Mouse (Mus musculus) heart, embryonic 11.5 days (tissue): ENCODE measurements at regions not wholly inside any gene's neighbourhood (a gene's known extent, or its start where the extent isn't known, plus 50 kb on each side); places are given as distances from the start of the nearest gene placed in this dataset.
A peak's percentile ranks its signal among the peaks of the same experiment; 100 is the strongest.

Experiments
- ATAC-seq: fragments of 200-750 bp; cut with Nextera tagmentation; replicated peaks from 2 replicates; pipeline ENCODE4 v1.8.0; 2017; ENCODE audit warnings: moderate library complexity; ENCODE audit not compliant: insufficient number of reproducible peaks, low FRiP score, low TSS enrichment
- H3K27ac ChIP-seq: fragments of 300-500 bp; sonication (generic); 2 replicates; pipeline ENCODE4 v1.5.1; 2014; ENCODE audit warnings: mild to moderate bottlenecking, low read depth, low read length
- H3K27me3 ChIP-seq: fragments of 300-500 bp; sonication (generic); 2 replicates; pipeline ENCODE4 v1.6.1; 2014; ENCODE audit warnings: mild to moderate bottlenecking, low read length, mixed read lengths; ENCODE audit not compliant: control insufficient read depth, insufficient read depth
- H3K36me3 ChIP-seq: fragments of 300-500 bp; sonication (generic); 2 replicates; pipeline ENCODE4 v1.6.1; 2014; ENCODE audit warnings: mild to moderate bottlenecking, low read length, moderate library complexity, mixed read lengths; ENCODE audit not compliant: control insufficient read depth, insufficient read depth
- H3K4me1 ChIP-seq: fragments of 300-500 bp; sonication (generic); 2 replicates; pipeline ENCODE4 v1.6.1; 2014; ENCODE audit warnings: low read length; ENCODE audit not compliant: control insufficient read depth, insufficient read depth
- H3K4me2 ChIP-seq: fragments of 300-500 bp; sonication (generic); 2 replicates; pipeline ENCODE4 v1.6.1; 2014; ENCODE audit warnings: mild to moderate bottlenecking, moderate library complexity
- H3K4me3 ChIP-seq: fragments of 300-500 bp; sonication (generic); 2 replicates; pipeline ENCODE4 v1.5.1; 2014; ENCODE audit warnings: low read depth, low read length
- H3K9ac ChIP-seq: fragments of 300-500 bp; sonication (generic); 2 replicates; pipeline ENCODE4 v1.6.1; 2014; ENCODE audit warnings: mild to moderate bottlenecking, low read depth, low read length, moderate library complexity
- H3K9me3 ChIP-seq: fragments of 300-500 bp; sonication (generic); replicated peaks from 2 replicates; pipeline ENCODE4 v1.6.1; 2016; ENCODE audit warnings: low read length; ENCODE audit not compliant: control insufficient read depth
- WGBS: fragments of 180-500 bp; shearing (Covaris S2); extraction: QIAGEN DNeasy Blood & Tissue Kit; methylation state at CpG from one replicate; pipeline ENCODE4 v1.1.7; 2014; ENCODE audit not compliant: insufficient replicate concordance; 5-methylcytosine and 5-hydroxymethylcytosine counted together

- H3K27ac ChIP-seq = no peak overlapping the region
- H3K4me1 ChIP-seq = no peaks in the 10 kb centered on the region
- H3K9ac ChIP-seq = no peak overlapping the region
- ATAC-seq = no peak
- H3K4me3 ChIP-seq = no peak overlapping the region
- H3K9me3 ChIP-seq = no peaks in the 10 kb centered on the region
- H3K4me2 ChIP-seq = no peak overlapping the region
- H3K27me3 ChIP-seq = no peaks in the 10 kb centered on the region
- H3K36me3 ChIP-seq = no peaks in the 10 kb centered on the region
- 61% methylated on average over 16 of the region's 16 CpGs for WGBS
These were observed 88.7 kb downstream of the Edn3 start for GRCm38 (mm10) chr2:174848981-174849681.

GRCm38 (mm10) chr2:174850860-174851259, 90.4 kb downstream of the Edn3 start:
- no peak overlapping the region for H3K4me3 ChIP-seq
- H3K4me2 ChIP-seq = no peak overlapping the region
- WGBS = 60% methylated on average over 16 of the region's 16 CpGs
- H3K27me3 ChIP-seq = no peaks in the 10 kb centered on the region
- no peaks in the 10 kb centered on the region for H3K9me3 ChIP-seq
- H3K4me1 ChIP-seq = no peaks in the 10 kb centered on the region
- H3K36me3 ChIP-seq = no peaks in the 10 kb centered on the region
- H3K9ac ChIP-seq = no peak overlapping the region
- H3K27ac ChIP-seq = no peak overlapping the region
- ATAC-seq = no peak

GRCm38 (mm10) chr2:174851525-174852330, 91.3 kb downstream of the Edn3 start:
- Histone ChIP-seq H3K9ac (no peak overlapping the region), H3K27me3 (no peaks in the 10 kb centered on the region), H3K4me2 (no peak overlapping the region; the same call in 1 of the 2 replicates), H3K4me1 (no peaks in the 10 kb centered on the region), H3K9me3 (no peaks in the 10 kb centered on the region), H3K36me3 (no peaks in the 10 kb centered on the region), H3K4me3 (no peak overlapping the region), H3K27ac (no peak overlapping the region)
- 22% methylated on average over 22 of the region's 22 CpGs for WGBS
- ATAC-seq = peak; percentile 33; the same call in 1 of the 2 replicates

GRCm38 (mm10) chr2:174853786-174854185, 93.4 kb downstream of the Edn3 start:
- 73% methylated on average over 8 of the region's 8 CpGs for WGBS
- ATAC-seq = no peak

GRCm38 (mm10) chr2:174855548-174855947, 95.1 kb downstream of the Edn3 start:
- Histone ChIP-seq H3K27me3 (no peaks in the 10 kb centered on the region), H3K36me3 (no peaks in the 10 kb centered on the region), H3K9me3 (no peaks in the 10 kb centered on the region), H3K9ac (no peak overlapping the region), H3K4me3 (no peak overlapping the region), H3K27ac (no peak overlapping the region), H3K4me2 (no peak overlapping the region), H3K4me1 (peaks cover 7% of the 10 kb centered on the region)
- WGBS = 77% methylated on average over 8 of the region's 8 CpGs
- ATAC-seq = no peak

More at GRCm38 (mm10) chr2:174853786-174854185, 93.4 kb downstream of the Edn3 start:
- H3K36me3 ChIP-seq = no peaks in the 10 kb centered on the region
- no peak overlapping the region for H3K9ac ChIP-seq
- H3K4me1 ChIP-seq = peaks cover 3% of the 10 kb centered on the region
- no peak overlapping the region for H3K27ac ChIP-seq
- H3K4me2 ChIP-seq = no peak overlapping the region
- H3K4me3 ChIP-seq = no peak overlapping the region
- no peaks in the 10 kb centered on the region for H3K27me3 ChIP-seq
- H3K9me3 ChIP-seq = no peaks in the 10 kb centered on the region

GRCm38 (mm10) chr2:174856135-174856534, 95.7 kb downstream of the Edn3 start:
- no peak for ATAC-seq
- WGBS = 86% methylated on average over 5 of the region's 5 CpGs
- no peaks in the 10 kb centered on the region for H3K9me3 ChIP-seq
- H3K27me3 ChIP-seq = no peaks in the 10 kb centered on the region
- no peak overlapping the region for H3K4me2 ChIP-seq
- no peak overlapping the region for H3K4me3 ChIP-seq
- H3K27ac ChIP-seq = no peak overlapping the region
- H3K4me1 ChIP-seq = peaks cover 7% of the 10 kb centered on the region
- no peak overlapping the region for H3K9ac ChIP-seq
- H3K36me3 ChIP-seq = no peaks in the 10 kb centered on the region

- Histone ChIP-seq H3K9ac (peak overlapping the region; percentile 60; the same call in 1 of the 2 replicates), H3K27ac (peak overlapping the region; percentile 70; the same call in 1 of the 2 replicates), H3K9me3 (no peaks in the 10 kb centered on the region), H3K36me3 (no peaks in the 10 kb centered on the region), H3K4me2 (peak overlapping the region; percentile 40), H3K4me1 (peaks cover 7% of the 10 kb centered on the region), H3K4me3 (no peak overlapping the region), H3K27me3 (no peaks in the 10 kb centered on the region)
- WGBS = 27% methylated on average over 15 of the region's 15 CpGs
- 0 out of 2 replicates have a peak, but pooled peaks have one; percentile 18 for ATAC-seq
These were observed 97.8 kb downstream of the Edn3 start for GRCm38 (mm10) chr2:174858011-174858834.

- Histone ChIP-seq H3K4me3 (no peak overlapping the region), H3K9ac (peak overlapping the region; percentile 60; the same call in 1 of the 2 replicates), H3K4me1 (peaks cover 7% of the 10 kb centered on the region), H3K27me3 (no peaks in the 10 kb centered on the region), H3K9me3 (no peaks in the 10 kb centered on the region), H3K4me2 (peak overlapping the region; percentile 40), H3K36me3 (no peaks in the 10 kb centered on the region), H3K27ac (peak overlapping the region; percentile 70)
- WGBS = 6% methylated on average over 2 of the region's 2 CpGs
- ATAC-seq = peak; percentile 59; the same call in 1 of the 2 replicates
These were observed 98.4 kb downstream of the Edn3 start for GRCm38 (mm10) chr2:174858835-174859215.
